Mouse (Mus musculus): ENCODE measurements around the gene Rpl19.

Gene Rpl19

GRCm38 (mm10) chr11:97998898-97999608 is 27.5 kb upstream of the Rpl19 start:
- no peak for DNase-seq (ENCODE audit: extremely low read depth, low read depth)

DNA sequence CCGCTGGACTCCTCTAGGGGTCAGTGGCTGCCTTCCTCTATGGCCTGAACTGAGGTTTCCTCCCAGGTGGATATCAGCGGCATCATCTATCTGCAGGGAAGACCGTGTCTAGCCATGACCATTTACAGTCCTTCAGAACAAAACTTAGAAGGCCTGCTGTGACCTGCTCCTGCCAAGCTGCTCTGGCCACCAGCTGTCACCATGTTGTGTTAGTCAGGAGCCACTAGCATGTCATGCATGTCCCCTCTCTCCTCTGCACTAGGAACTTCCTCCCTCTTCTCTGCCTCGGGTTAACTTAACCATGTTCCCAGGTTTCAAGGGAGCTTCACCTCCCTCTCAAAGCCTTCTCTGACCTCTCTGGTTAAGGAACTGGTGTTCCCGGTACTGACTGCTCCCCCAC is 26.8 kb upstream of the Rpl19 start:
- no peak for DNase-seq (ENCODE audit: extremely low read depth, low read depth)

GRCm38 (mm10) chr11:98000378-98001140 is 26.0 kb upstream of the Rpl19 start:
- no peak for DNase-seq (ENCODE audit: extremely low read depth, low read depth)

DNA sequence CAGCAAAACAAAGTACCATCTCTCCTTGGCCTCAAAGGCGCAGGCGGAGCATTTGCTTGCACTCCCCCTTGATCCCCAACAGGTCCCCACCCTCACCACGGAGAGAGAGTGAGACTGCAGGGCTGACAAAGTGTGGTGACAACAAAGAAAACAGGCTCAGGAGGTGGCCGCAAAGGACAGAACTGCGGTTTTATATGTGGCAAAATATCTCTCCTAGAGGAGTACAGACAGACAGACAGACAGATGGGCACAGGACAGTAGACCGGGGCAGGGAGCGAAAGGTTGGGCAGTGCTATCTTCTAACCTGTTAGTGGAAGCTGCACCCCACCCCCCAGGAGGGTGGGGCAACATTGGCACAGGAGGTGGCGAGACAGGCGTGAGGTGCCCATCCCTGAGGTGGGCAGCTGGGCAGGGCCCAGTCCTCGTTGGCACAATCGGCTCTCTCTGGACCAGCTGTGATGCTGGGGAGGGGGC is 25.1 kb upstream of the Rpl19 start:
- no peak for DNase-seq (ENCODE audit: extremely low read depth, low read depth)

DNA sequence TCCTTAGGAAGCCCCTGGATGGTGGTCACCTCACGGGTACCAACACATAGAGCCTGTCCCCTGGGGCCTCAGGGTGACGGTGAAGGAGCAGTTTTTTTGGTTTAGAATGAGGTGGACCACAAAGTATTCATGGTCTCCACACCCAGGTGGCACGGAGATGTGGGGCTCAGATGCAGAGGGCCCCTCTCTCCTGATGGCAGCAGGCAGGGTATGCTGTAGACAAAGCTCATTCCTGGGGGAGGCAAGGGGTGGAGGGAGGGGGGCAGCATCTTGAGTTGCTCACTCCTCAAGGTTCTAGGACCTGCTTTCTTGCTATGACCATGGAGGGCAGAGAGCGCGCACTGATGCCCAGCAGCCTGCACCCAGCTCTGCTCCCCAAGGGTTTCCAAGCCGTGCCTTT is 24.5 kb upstream of the Rpl19 start:
- DNase-seq (ENCODE audit: extremely low read depth, low read depth) = no peak

DNA sequence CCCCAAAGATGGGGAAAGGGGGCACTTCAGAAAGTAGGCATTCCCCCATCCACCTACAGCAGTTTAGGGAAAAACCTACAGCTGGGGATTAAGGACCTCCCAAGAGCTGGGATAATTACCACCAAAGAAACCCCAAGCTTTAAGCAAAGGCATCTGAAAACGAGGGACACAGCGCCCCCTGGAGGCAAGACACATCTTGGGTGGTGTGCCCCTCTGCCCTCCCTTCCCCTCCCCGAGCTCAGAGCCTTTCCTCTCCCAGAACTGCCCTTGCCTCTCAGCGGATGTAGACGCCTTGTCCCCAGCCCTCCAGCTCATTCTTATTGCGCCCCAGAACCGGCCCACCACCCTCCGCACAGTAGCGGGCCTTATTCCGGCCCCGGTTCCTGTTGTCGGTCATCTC is 23.9 kb upstream of the Rpl19 start:
- no peak for DNase-seq (ENCODE audit: extremely low read depth, low read depth)

DNA sequence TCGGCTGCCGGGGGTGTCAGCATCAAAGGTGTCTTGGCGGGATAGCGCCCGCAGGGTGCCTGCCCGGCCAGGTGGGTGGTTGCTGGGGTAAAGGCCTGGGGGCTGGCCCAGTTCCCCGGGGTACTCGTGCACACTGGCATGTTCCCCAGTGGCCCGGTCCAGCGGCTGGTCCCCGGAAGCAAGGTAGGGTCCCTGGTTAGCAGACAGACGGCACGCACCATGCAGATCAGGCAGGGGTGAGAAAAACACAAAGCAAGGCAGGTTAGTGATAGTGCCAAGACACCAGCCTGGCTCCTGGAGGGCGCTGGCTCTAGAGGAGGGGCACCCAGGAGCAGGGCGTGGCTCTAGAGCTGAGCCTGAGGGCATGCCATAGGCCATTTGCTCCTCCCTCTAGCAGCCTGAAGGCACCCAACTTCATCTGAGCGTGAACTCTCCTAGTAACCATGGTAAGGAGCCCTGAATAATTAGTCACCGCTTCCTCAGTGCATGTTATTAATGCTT is 23.3 kb upstream of the Rpl19 start:
- no peak for DNase-seq (ENCODE audit: extremely low read depth, low read depth)

DNA sequence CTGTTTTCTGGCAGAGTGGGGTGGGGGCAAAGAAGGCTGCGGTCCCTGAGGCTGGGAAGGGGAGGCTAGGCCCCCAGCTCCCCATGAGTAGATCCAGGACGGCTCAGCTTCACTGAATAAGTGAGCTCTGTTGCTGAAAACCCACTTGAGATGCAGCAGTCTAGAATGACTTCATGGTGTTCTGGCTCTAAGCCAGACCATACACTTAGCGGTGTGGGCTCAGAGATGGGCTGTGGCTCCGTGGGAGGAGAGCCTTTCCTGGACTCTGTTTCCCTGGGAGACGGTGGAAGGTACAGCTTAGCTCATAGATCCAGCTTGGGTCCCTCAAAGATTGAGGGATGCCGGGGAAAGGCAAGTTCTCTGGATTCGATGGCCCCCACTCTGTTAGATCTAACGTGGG is 22.3 kb upstream of the Rpl19 start:
- DNase-seq (ENCODE audit: extremely low read depth, low read depth) = no peak

GRCm38 (mm10) chr11:98005076-98005475 is 21.4 kb upstream of the Rpl19 start:
- DNase-seq (ENCODE audit: extremely low read depth, low read depth) = no peak

GRCm38 (mm10) chr11:98005686-98006085 is 20.8 kb upstream of the Rpl19 start:
- DNase-seq (ENCODE audit: extremely low read depth, low read depth) = no peak

DNA sequence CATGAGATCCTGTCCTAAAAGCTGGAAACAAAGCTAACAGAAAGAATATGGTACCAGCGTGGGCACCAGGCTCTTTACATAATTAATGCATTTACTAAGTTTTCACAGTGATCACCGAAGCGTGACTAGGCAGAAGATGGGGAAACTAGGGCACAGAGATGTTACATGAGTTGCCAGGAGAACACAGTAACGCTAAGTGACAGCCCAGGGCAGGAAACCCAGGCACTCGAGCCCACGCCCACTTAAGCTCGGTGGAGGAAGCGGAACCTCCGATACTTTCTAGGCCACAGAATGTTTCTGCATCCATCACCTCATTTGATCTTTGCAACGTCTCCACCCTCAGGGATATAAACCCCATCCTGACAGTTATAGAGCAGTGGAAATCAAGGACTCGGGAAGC is 18.4 kb upstream of the Rpl19 start:
- no peak for DNase-seq (ENCODE audit: extremely low read depth, low read depth)

DNA sequence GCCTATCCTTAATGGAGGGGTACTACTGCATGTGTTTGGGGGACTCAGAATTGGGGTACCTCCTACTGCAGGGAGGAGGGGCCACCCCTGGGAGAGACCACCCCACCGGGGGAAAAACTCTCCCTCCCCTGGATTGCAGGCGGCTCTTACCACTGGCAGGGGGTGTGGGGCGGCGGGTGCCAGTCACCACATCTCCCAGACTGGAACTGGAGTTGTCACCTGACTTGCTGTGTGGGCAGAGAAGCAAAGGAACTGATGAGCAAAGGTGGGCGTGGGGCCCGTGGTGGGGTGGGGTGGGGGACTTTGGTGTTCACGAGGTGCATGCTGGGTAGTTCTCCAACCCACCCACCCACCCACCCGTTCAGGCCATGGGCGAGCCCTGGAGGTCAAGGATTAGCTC is 14.8 kb upstream of the Rpl19 start:
- DNase-seq (ENCODE audit: extremely low read depth, low read depth) = no peak

DNA sequence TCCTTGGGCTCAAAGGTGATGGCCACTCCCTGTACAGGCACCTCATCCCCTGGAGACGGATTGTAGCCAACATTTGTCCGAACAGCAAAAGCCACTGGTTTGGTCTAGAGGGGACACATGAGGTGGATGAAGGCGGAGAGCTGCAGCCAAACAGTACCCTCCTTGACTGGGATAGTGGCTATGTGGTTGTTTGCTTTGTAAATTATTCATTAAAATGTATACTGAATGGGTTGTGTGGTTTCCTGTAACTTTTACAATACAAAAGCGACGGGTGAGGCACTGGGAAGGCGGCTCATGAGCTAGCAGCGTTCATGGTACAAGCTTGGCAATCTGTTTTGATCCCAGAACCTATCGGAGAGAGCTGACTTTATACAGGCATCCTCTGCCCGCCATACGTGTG is 13.7 kb upstream of the Rpl19 start:
- no peak for DNase-seq (ENCODE audit: extremely low read depth, low read depth)

DNA sequence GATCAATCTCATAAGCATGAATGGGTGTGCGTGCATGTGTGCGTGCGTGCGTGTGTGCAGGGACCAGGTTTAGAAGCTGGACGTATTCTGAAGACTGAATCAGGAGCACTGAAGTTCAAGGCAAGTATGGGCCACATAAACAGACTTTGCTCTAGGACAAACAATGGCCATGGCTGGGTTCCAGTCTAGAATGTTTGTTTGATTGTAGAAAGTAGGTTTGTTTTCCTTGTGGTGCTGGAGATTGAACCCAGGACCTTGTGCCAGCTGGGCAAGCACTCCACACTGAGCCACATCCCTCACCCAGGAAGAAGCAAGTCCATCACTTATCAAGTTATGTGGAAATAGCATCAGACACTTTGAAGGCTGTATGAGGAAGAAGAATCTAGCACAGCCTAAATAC is 10.3 kb upstream of the Rpl19 start:
- DNase-seq (ENCODE audit: extremely low read depth, low read depth) = no peak

DNA sequence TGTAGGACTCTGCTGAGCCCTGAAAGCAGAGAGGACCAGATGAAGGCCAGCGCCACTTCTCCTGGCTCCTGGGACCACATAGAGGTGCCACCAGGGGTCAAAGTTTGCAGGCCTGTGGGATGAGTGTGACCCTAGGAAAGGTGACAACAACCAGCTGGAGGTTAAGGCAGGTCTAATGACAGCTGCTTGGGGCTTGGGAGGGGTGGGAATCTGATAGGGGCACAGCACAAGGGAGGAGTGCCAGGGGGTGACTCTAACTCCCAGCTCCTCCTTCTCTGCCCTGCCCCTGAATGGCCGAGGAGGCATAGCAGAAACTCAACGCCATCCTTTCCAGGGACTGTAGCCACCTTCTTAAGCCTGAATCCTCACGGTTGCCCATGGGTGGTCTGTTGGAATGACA is 9.7 kb upstream of the Rpl19 start:
- DNase-seq (ENCODE audit: extremely low read depth, low read depth) = no peak

- DNase-seq (ENCODE audit: extremely low read depth, low read depth) = no peak
Measured at GRCm38 (mm10) chr11:98018222-98018621, 8.3 kb upstream of the Rpl19 start.

GRCm38 (mm10) chr11:98018858-98019641 is 7.5 kb upstream of the Rpl19 start:
- no peak for DNase-seq (ENCODE audit: extremely low read depth, low read depth)

DNA sequence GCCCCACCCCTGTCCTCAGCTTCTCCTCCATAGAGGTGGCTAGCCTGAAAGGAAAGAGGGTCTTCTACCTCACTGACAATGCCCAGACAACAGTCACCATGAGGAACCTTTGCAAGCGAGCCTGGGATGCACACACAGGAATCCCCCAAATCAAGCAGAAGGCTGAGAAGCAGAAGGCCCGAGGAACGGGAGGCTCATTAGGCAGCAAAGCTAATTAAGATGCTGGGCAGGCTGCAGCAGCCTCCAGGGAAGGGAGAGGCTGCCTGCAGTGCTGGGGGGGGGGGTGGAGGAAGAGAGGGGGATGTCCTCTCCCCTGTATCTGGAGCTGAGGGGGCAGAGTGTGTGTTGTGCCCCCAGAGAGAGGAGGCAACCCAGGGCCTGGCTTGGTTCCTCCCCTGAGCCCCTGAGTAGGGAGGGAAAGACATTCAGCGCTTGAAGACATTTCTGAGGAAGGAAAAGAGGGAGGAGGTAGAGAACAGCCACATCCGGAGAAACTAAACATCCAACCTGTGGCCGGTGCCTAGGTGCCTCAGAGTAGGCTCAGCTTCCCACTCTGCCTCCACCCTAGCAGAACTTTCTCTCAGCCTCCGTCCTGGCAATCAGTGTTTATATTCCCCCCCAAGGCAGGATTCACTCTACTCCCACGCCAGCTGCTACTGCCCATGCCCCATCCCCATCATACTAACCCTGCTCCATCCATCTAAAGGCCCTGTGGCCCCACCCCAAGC is 6.5 kb upstream of the Rpl19 start:
- DNase-seq (ENCODE audit: extremely low read depth, low read depth) = no peak

DNA sequence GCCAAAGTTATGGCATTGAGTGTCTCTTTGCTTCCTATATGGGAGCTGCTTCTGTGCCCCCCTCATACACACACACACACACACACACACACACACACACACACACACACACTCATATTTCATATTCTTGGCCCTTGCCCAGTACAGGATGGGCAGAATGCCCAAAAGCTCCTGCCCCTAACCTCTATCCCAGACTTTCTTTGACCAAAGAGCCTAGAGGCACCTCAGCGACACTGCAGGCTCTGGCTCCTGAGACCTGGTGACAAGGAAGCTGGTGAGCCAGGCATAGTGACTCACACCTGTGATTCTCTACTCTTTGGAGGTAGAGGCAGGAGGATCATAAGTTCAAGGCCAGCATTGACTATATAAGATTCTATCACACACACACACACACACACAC is 5.8 kb upstream of the Rpl19 start:
- no peak for DNase-seq (ENCODE audit: extremely low read depth, low read depth)

GRCm38 (mm10) chr11:98021118-98021517 is 5.4 kb upstream of the Rpl19 start:
- no peak for DNase-seq (ENCODE audit: extremely low read depth, low read depth)

GRCm38 (mm10) chr11:98021565-98022252 is 4.8 kb upstream of the Rpl19 start:
- DNase-seq (ENCODE audit: extremely low read depth, low read depth) = no peak

Measured in MEL-GATA-1-ER (cell line).